Mouse (Mus musculus) olfactory bulb, adult 2 months (tissue): ENCODE results near the gene Lmod3.

Experiments used
- CTCF ChIP-seq: fragments of 200-500 bp; IDR thresholded peaks from 2 replicates; pipeline ENCODE4 v1.5.1; 2012; ENCODE audit warnings: low read depth, mild to moderate bottlenecking, low read length, moderate library complexity; ENCODE audit not compliant: insufficient read depth
- POLR2A ChIP-seq: fragments of 200-500 bp; IDR thresholded peaks from 2 replicates; pipeline ENCODE4 v1.6.1; 2012; ENCODE audit warnings: mild to moderate bottlenecking, low read depth, low read length, moderate library complexity; ENCODE audit not compliant: insufficient read depth

DNA sequence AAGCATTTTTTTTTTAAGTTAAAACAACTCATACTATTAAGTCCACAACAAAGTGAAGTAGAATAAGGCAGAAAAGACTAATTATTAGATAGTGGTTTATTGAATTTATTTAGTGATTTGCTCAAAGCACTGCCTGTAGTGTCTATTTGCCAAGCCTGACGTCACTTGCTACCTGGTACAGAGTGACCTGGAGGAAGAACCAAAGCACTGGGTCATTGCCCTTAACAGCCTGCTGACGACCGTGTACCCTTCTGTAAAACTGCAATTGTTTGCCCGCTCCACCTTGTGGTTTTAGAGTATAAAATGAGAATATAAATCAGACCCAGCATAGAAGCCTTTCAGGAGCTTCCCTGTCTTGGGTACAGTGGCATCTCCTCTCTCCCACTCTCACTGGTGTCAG is 9.7 kb upstream of the Lmod3 start:
- no peak for TF ChIP-seq CTCF
- TF ChIP-seq POLR2A = no peak
